Mouse (Mus musculus): Measurements from ENCODE around the gene Twnk. TPM values are rescaled to one million over a fixed set of nuclear protein-coding genes. Genes with fewer than 3 reads are reported as not detected.

Twnk gene
- total RNA-seq, 4 experiments from 2014 or later, result 34.8 to 40.2 (median 37.5) TPM

GRCm38 (mm10) chr19:45003740-45004516, 1.5 kb upstream of the Twnk start:
- DNase-seq, result peak; percentile 1

GRCm38 (mm10) chr19:45005957-45006712, 672 bp downstream of the Twnk start, which contains the start of gene Mrpl43:
TSS of gene Mrpl43 (minus strand) at chr19:45006442.
- DNase-seq, result peak; percentile 96

- peak; percentile 25 for DNase-seq
These were observed 1.6 kb downstream of the Twnk start for GRCm38 (mm10) chr19:45007021-45007420.

- peak; percentile 71 for DNase-seq
These were observed 2.1 kb downstream of the Twnk start for GRCm38 (mm10) chr19:45007425-45008191.

GRCm38 (mm10) chr19:45010646-45011045, 5.2 kb downstream of the Twnk start:
- DNase-seq, result peak; percentile 70

GRCm38 (mm10) chr19:45012219-45012618, 6.8 kb downstream of the Twnk start:
- DNase-seq, result no peak

- no peak for DNase-seq
These were observed 7.2 kb downstream of the Twnk start for GRCm38 (mm10) chr19:45012636-45013035.

- no peak for DNase-seq
These were observed 8.2 kb downstream of the Twnk start for GRCm38 (mm10) chr19:45013581-45014225.

- no peak for DNase-seq
These were observed 9.0 kb downstream of the Twnk start, which contains the start of gene Lzts2 for GRCm38 (mm10) chr19:45014335-45014971. TSS of gene Lzts2 (plus strand) at chr19:45014414.

GRCm38 (mm10) chr19:45014981-45015402, 9.5 kb downstream of the Twnk start:
- peak; percentile 70 for DNase-seq

GRCm38 (mm10) chr19:45015518-45016281, 10.2 kb downstream of the Twnk start:
- DNase-seq, result peak; percentile 67

- peak; percentile 80 for DNase-seq
These were observed 11.1 kb downstream of the Twnk start for GRCm38 (mm10) chr19:45016341-45017215.

- DNase-seq, result peak; percentile 82
These were observed 11.8 kb downstream of the Twnk start for GRCm38 (mm10) chr19:45017216-45017771.

GRCm38 (mm10) chr19:45017909-45018308, 12.4 kb downstream of the Twnk start:
- peak; percentile 88 for DNase-seq

GRCm38 (mm10) chr19:45018351-45018831, 12.9 kb downstream of the Twnk start:
- DNase-seq, result no peak

GRCm38 (mm10) chr19:45020348-45020747, 14.9 kb downstream of the Twnk start:
- peak; percentile 76 for DNase-seq

- DNase-seq, result no peak
These were observed 15.9 kb downstream of the Twnk start for GRCm38 (mm10) chr19:45021362-45021761.

- DNase-seq, result no peak
These were observed 18.5 kb downstream of the Twnk start for GRCm38 (mm10) chr19:45023993-45024392.

- DNase-seq, result no peak
These were observed 19.3 kb downstream of the Twnk start for GRCm38 (mm10) chr19:45024775-45025174.
